Mouse (Mus musculus) 3134 (cell line): ENCODE measurements at regions not wholly inside any gene's neighbourhood (a gene's known extent, or its start where the extent isn't known, plus 50 kb on each side); places are given as distances from the start of the nearest gene placed in this dataset.

ENCODE experiments used
- DNase-seq: peaks from one replicate; pipeline ENCODE4 v3.0.0-alpha.2; 2011; ENCODE audit warnings: low spot score; ENCODE audit not compliant: insufficient read length; ENCODE audit errors: extremely low read depth

DNA sequence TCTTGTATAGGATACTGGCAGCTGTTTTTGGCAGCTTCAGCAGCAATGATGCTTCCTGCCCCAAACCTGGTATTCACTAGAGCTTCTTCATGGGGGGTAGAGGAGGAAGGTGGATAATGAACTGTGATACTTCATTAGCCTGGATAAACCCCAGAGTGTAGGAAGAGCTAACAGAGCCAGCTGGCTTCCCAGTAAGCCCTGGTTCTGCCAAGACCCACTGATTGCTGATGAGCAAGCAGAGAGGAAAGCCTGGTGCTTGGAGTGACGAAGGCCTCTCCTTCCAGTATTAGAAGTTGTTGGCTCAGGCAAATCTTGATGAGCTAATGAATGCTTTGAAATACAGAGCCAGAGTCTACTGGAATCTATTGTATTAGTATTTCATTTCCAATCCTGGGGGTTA lies 370.8 kb upstream of the Pkn2 start:
- DNase-seq: no peak

DNA sequence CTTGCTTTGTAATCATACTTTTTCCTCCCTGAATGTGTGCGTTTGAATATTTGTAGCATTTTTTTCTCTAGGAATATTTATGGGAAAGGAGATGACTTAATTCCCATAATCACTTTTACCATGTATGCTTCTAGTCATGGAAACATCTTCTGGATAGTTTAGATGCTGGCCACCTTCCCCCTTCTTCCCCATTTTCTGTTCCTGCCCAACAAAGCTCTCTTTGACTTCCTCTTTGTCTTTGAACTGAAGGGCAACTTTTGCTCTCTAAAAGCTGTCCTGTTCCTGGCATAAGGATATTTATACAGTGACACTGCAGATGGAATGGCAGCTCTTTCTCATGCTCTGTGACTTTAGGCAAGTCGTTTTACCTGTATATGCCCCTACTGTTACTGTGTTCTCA lies 370.2 kb upstream of the Pkn2 start:
- DNase-seq: no peak

DNA sequence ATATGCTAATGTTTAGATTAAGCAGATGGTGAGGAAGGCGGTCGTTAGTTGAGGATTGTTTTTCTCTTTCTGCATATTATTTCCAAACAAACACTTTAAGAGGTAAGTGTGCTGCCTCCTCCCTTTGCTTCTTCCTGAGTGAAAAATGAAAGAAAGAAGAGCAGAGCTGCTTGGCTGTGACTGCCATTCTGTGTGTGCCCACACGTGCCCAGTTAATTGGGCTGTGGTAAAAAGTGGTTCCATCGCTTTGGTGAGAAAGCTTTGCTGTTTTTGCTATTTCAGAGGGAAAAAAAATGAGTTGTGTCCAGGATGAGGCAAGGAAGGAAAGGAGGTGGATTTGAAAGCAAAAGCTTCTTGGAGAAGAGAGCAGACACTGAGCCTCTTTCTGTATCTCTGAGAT lies 360.9 kb upstream of the Pkn2 start:
- no peak for DNase-seq

DNA sequence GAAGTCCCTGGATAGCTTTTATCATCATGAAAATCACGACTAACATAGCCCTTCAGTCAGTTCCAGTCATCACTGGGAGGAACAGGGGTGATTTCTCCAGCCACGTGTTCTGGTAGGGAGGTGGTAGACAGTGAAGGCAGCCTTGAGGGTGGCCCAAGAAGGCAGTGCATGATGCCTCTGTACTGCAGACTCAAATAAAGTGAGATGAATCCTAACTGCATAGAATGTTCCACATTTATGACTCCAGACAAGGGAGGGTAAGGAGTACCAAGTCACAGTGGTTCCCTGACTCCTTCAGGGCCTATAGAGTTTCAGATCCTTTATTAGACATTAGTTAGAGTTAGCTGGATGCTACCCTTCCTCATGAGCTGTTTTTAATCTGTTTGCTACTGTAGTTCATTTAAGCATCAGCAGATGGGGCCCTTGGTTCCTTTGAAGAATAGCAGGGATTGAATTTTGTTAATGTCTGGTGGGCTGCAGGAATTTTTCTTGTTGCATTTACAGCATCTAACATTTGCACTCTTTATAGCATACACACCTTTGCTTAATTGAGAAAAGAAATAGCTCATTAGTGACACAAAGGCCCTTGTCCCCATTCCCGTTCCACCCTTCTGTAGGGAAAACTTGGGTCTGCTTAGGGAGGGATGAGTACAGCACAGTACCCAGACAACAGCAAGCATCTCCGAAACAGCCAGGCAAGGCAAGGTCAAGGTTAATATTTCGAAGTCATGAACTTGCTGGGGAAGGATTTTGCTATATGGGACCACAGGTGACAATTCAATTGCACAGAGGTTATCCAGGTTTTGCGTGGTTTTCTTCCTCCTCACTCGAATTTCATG lies 359.0 kb upstream of the Pkn2 start:
- DNase-seq: no peak

DNA sequence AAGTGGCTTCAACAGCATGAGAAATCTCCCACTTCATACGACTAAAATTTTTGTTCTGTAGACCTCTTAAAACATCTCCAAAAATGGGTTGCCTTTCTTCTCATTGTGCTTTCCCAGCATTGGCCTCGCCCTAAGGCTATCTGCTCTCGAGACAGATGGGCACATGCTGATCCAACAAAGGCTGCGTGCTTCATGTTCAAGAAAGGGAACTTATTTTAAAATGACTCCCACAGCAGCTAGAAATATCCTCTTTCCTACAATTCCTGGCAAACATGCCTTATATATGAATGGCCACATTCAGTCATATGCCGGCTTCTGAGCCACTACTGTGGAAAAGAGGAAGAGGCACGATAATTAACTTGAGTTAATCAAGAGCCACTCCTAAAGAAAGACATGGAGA lies 356.7 kb upstream of the Pkn2 start:
- DNase-seq: no peak

DNA sequence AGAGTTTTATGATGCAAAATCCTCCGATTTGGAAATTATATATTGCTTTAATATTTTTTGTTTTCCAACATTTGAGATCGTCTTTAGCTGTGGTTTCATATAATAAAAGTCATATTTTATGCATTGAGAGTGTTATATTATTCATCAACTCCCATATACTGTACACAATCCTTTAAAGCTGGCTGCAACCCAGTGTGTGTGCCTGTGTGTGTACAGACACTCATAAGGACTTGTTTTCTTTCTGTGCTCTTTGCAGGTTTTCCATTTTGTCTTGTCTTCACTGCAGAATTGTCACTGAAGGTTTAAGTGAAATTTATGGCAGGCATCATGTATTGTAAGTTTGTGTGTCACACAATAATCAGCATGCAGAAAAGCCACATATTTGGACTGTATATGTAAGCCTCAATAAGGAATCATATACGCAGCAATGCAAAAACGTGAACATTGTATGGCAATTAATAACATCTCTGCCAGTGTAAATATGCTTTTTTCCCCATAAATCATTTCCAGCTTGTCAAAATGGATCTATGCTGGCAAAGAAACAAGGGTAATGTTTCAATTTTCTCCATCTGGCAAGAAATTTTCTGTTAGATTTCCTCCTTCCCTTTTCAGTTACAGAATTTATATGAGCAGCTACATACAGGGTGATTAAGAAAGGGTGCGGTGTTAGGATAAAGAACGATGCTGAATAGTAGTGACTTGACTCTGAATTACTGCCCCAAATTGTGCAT lies 342.4 kb upstream of the Pkn2 start:
- no peak for DNase-seq

DNA sequence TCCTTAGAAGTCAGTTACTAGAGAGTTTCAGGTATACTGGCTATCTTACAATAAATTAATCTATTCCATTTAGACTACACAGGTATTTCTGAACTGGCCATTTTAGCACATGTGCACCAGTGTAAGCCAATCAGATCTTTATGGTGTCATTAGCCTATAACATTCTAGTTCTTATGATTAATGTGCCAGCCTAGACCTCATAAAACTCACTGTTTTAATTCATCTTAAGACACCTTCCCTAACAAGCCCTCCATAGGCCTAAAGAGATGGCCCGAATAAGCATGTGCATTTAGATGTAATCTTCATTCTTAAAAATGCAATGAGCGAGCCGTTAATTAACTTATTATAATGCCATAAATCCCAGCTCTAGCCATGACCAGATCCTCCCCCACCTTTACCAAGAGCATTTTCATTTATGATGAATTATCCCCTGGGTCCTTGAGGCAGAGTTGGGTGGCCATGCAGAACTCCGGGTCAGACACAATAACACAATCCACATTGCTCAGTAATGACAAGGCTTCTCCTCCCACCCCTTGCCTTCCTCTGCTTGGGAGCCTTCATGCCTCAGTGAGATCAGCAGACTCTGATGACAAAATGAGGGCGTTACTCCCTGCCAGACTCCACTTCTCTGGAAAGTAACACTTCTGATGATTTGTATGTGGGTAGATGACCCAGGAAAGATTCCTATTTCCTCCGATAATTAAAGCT lies 311.6 kb upstream of the Pkn2 start:
- DNase-seq: no peak

DNA sequence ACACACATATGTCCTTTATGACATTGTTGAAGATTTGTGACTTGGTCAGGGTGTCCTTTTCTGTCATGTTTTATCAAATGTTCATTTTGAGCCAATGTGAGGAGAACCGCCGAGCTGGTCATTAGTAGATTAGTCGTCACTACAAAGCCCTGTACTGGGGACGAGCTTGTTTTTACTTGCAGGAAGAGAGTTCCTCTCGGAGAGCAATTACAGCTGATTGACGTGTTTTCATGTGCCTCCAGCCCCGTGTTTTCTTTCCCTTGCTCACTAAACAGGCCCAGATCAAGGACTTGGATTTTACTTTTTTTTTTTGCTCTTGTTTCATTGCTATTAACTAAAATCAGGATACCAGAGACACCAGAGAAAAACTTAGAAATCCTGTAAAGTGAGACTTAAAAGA lies 307.1 kb upstream of the Pkn2 start:
- DNase-seq: no peak

DNA sequence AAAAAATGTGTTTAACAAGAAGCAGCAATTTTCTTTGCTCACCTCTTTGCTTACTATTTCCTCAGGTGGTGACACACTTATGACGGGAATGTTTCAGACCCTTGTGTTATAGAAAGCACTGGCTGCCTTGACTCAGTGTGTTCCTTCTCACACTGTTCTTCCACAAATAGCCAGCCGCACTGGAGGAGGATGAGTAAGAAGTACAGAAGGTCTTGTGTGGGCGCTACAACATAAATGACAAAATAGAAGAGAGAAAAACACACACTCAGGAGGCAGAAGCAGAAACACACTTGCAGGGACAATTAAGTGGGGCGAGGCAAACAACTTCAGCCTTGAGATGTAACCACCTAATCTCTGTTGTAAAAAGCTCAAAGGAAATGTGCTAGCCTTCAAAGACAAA lies 292.2 kb upstream of the Pkn2 start:
- DNase-seq: no peak

DNA sequence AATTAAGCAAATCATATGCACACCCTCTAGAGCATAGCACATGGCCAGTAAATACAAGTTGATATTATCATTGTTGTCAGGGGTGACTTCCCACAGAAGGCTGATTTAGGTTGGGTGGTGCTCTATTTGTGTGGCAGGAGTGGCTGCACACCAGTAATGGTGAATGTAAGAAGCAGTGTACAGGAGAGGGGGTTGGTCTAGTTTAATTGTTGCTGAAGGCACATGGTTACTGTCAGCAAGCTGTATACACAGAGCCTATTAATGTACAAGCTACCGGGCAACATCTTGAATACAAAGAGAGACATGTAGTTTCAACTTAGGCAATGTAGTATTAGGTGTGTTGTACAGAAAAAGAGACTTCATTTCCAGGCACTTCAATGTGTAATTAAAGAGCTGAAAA lies 280.6 kb upstream of the Pkn2 start:
- DNase-seq: no peak

DNA sequence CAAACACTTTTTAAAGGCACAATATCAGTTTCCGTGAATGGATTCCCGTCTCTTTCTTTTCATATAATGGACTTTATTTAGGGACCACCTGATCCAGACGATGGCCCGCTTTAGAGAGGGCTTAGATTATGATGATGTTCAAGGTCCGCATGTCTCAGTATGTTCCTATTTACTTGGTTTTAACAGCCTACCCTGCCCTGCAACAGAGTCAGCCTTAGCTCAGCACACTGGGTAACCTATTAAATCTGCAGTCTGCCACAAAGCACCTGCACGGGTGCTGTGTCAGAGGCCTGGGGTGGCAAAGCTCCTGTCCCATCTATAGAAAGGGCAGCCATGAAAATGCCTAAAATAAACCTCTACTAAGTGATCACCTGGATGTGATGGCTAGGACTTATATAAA lies 280.2 kb upstream of the Pkn2 start:
- no peak for DNase-seq

DNA sequence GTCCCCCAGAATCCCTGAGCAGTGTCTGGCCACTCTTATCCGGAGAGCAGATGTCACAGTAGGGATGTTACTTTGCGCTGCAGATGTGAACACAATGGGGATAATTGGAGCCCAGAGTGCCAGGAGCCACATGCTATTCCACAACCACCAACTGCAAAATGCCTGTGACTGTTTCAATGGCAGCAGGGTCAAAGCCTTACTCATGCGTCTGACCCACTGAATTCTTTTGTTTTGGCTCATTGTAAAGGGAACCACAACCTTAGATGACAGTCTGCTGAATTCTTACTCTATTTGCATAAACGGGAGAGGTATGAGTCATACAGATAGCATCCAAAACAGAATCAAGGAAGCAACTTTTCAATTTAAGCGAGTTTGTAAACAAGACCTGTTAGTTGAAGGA lies 276.8 kb upstream of the Pkn2 start:
- peak; percentile 38 for DNase-seq

DNA sequence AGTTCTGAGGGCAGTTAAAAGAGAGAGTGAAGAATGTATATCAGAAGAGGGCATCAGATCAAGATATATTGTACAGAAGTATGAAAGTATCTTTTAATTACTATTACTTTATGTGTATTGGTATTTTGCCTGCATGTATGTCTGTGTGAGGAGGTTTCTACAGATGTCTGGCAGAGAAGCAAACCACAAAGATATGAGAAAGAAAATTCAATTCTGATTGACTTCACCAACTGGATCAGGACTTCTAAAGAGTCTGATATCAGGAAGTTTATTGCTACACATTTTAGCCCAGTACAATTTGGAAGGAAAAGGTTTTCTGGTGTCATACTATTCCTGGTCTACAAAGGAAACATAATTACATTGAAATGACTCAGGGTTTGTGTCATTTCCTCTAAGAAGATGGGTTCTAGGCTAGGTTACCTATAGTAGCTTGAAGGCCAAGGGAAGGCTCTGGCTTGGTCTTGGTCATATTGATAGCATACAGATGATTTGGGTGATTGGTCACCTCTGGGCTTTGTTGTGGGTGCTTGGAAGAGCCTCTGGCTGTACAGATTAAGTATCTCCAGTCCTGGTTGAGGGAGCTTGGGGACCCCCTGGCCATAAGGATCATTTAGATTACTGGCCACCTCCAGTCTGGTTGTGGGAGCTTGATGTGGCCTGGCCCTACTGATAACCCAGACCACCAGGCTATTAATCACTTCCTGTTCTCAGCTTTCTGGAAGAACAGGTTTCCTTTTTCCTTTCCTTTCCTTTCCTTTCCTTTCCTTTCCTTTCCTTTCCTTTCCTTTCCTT lies 275.1 kb upstream of the Pkn2 start:
- no peak for DNase-seq

DNA sequence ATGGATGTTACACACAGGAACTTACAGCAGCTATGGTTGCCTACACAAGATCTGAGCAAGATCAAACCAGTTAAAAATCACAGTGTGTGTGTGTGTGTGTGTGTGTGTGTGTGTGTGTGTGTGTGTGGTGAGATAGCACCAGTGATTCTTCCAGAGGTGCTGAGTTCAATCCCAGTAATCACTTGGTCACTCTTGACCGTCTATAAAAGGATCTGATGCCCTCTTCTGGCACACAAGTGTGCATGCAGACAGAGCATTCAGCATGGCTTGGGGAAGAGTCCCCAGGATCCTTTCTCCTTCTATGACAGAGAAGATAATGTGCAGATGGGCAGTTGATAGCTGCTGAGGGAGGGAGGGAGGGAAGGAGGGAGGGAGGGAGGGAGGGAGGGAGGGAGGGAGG lies 274.4 kb upstream of the Pkn2 start:
- peak; percentile 20 for DNase-seq

DNA sequence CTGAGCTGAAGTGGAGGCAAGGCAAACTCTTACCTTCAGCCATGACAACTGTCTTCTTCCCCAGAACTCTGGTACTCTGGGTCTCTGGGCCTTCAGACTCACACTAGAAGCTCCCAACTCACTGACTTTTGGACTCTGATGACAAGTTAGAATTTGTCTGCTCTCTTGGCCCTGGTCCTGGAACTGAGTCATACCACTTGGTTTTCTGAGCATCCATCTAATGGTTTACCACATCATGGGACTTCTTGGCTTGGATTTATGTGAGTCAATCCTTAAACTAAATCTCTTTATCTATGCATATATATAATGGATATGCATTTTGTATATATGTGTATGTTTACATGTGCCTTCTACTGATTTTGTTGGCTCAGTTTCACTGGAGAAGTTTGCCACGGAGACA lies 273.8 kb upstream of the Pkn2 start:
- peak; percentile 54 for DNase-seq

DNA sequence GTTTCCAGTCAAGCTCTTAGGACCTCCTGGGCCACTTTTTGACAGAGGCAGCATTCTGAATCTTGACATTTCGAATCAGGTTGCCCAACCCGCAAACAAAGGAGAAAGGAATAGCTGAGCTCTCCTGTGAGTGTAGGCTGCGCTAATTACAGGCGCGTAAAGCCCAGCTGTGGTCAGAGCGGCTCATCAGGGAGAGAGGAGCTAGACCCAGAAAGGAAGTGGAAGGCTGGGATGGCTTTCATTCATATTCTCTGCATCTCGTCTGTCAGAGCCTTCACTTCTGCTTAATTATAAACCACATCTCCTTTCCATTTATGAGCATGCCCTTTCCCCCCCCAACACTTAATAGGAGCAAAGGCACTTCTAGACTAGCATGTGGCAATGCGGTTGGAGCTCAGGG lies 265.7 kb upstream of the Pkn2 start:
- no peak for DNase-seq

DNA sequence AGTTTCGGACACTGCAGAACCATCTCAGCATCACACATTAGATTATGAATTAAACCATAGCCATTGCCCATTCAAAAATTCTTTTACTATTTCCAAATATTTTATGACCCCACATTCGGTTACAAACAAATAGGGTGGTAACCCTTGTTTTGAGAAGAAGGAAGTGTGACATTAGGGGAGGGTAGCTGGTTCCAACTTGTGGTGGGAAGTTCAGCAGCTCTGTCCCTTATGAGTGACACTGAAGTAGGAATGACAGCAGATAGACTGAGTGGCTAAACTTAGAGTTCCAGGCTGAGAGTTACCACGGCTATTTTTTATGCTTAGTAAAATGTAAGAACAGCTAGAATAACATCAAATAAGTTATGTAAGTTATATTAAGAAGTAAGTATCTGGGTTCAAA lies 257.1 kb upstream of the Pkn2 start:
- DNase-seq: no peak

DNA sequence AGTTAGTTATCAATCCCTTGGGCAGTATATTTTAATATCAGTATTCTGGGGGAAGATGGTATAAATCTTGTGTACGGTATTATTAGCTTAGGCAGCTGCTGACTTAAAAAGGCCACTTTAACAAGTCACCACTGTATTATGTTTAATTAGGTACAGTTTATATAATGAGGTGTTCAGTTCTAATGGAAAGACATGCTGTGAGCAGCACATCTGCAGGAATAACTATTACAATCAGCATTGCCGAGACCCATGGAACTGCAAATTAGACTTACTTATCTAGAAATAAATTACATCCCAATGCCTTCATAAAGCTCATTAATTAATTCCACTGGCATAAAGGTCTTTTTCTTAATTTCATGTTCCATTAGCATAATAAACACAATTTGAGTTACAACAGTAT lies 252.7 kb upstream of the Pkn2 start:
- no peak for DNase-seq

DNA sequence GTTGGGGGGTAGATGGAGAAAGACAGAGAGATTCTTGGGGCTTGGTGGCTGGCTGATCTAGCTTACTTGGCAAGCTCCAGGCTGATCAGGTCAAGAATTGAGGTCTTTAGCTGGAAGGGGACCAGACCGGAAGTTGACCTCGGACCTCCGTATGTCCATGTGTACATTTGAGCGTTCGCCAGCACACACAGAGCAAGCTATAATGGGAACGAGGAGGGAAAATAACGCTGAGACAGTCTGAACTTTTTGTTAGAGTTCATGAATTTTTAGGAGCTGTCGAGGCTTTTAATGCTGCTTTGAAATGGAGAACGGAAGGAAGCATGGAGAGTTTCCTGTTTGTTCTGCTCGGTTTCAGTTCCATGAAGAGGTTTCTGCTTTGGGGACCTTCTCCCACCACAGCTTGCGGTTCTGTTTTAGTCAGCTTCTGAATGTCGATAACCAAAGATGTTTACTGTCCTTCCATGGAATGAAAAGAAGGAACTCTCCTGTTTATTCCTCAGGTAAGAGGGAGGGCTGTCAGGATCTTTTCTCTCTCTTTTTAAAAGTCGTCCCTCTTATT lies 226.0 kb upstream of the Pkn2 start:
- DNase-seq: no peak

DNA sequence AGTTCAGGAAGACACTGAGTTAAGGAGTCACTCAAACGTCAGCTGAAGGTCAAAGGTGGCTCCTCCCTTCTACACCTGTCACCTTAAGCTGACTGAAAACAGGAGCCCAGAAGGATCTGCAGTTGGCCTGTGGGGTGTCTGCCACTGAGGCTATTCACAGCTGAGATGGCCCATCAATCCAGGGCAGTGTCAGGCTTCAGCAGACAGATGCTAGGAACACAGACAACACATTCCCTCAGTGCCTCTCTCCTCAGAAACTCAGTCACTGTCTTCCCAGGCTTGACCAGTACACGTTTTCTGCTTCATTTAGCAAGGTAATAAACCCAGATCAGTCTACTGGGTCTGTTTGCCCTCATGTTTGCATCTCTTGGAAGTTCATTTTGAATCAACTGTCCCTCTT lies 222.9 kb upstream of the Pkn2 start:
- no peak for DNase-seq

DNA sequence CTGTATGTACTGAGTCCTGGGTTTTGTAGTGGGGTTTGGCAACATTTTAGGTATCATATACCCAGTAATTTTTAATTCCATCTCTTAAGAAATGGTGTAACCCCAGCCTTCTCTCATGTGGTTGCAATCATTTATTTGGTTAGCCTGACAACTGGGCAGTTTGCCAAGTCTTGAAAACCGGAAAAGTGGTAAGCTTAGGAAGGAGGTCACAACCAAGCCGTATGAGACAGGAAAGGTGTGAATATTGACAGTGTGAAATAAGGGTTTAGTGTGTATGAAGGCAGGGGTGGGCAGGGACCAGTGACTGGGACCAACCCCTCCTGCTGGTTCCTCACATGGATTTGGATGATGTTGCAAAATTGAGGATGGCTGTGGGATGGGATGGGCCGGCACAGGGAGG lies 221.5 kb upstream of the Pkn2 start:
- no peak for DNase-seq
